Mouse (Mus musculus) G1E (cell line): ENCODE measurements at regions not wholly inside any gene's neighbourhood (a gene's known extent, or its start where the extent isn't known, plus 50 kb on each side); places are given as distances from the start of the nearest gene placed in this dataset.

ENCODE experiments used
- CTCF ChIP-seq: IDR thresholded peaks from 2 replicates; pipeline ENCODE4 v1.5.1; 2012; ENCODE audit warnings: low read depth, low read length, inconsistent platforms, mixed read lengths
- TAL1 ChIP-seq: conservative IDR thresholded peaks from 2 replicates; pipeline ENCODE4 v1.6.1; 2012; ENCODE audit warnings: low read depth, low read length, inconsistent platforms, mixed read lengths

DNA sequence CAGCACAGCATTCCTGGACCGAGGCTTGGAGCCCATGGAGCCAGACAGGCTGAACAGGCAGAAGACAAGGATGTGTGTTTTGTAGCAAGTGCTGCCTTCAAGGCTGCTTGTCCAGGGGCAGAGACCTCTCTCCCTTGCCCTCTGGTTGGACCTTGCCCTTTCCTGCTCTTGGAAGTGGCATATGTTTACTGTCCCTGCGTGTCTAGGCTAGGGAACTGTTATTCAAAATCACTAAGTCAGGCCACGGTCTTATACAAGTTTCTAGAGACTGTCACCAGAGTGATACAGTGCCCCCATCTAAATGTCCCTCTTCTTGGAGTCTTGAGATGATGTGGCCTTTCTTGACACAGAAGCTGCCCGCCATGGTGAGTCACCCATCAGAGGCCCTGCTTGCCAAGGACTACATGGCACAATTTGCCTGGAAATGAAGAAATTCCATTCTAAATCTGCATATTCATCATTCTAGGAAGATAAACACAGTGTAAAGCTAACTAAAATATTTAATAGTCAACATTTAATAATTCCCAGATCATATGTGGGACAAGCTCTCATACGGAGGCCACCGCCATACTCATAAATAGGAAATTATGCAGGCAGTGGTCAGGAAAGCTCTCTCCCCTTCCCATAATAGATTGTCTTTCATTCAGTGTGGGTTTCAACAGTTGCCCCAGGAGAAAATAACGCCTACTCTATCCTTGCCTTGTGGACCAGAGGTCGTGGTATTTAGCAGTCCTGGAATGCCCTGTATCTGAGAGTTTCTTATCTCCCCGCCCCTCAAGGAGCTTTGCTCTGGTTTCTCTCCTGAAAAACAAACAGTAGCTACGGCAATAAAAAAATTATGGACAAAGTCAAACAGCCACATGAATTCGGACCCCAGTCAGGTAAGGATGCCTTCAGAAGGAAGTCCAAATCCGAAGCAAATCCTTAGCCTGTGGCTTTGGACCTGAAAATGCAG is 50.9 kb upstream of the Lmo4 start:
- TF ChIP-seq TAL1 (no peak), CTCF (no peak)
